Mouse (Mus musculus) ES-Bruce4 (cell line): ENCODE measurements at regions not wholly inside any gene's neighbourhood (a gene's known extent, or its start where the extent isn't known, plus 50 kb on each side); places are given as distances from the start of the nearest gene placed in this dataset.
"Not testable (repeated sequence)": the region's sequence is repeated elsewhere in the genome, so short reads cannot be mapped to it uniquely, and the experiment has no call there.

ENCODE experiments used
- CTCF ChIP-seq: IDR thresholded peaks from one replicate; pipeline ENCODE4 v1.8.1; 2011; ENCODE audit warnings: low read depth, low read length
- EP300 ChIP-seq: IDR thresholded peaks from 2 replicates; pipeline ENCODE4 v1.6.1; 2011; ENCODE audit warnings: low read depth, low read length; ENCODE audit not compliant: insufficient read depth
- POLR2A ChIP-seq: IDR thresholded peaks from one replicate; pipeline ENCODE4 v1.8.1; 2011; ENCODE audit warnings: low read length; ENCODE audit not compliant: insufficient read depth

DNA sequence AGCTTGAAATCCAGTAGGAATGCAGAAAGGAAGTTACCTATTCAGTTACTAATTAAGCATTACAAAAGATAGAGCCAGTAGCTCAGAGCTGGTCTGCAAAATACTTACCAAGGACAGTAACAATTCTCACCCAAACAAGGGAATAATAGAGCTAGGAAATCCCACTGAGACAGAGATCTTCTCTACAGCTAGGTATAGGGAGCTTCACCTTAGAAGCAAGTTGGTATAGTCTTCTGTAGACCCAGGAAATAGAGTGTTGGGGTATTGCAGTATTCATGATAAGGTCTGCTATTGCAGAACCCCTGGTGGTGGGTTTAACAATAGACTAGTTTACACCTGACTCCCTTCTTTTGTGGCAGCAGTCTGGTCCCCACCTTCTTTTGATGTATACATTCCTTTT is 1294.1 kb upstream of the Got2 start:
- not testable (repeated sequence) for TF ChIP-seq CTCF, POLR2A, EP300
